Mouse (Mus musculus): ENCODE data around the gene Drd4. TPM values are rescaled to one million over a fixed set of nuclear protein-coding genes. Genes with fewer than 3 reads are reported as not detected.
A peak's percentile ranks its signal among the peaks of the same experiment; 100 is the strongest.

Gene Drd4
- polyA plus RNA-seq, 1 experiment = 0.03 TPM

- Histone ChIP-seq H3K4me3 (ENCODE audit: insufficient read depth, low read depth, low read length) (no peak overlapping the region; the same call in 1 of the 2 replicates), H3K4me1 (ENCODE audit: control insufficient read depth, insufficient read depth, low read length) (peaks cover 5% of the 10 kb centered on the region), H3K27me3 (replicated peaks; ENCODE audit: control insufficient read depth, insufficient read depth, low read length) (peaks cover 3% of the 10 kb centered on the region; the same call in 1 of the 2 replicates), H3K36me3 (ENCODE audit: control insufficient read depth, insufficient read depth, low read length) (no peaks in the 10 kb centered on the region), H3K27ac (ENCODE audit: insufficient read depth, low read depth, low read length) (no peak overlapping the region)
- DNase-seq = peak; percentile 43
- under 1% methylated on average over 53 of the region's 53 CpGs for WGBS
- TF ChIP-seq POLR2A (IDR thresholded peaks at IDR 0.05; ENCODE audit: low read depth, low read length) (no peak), CTCF (conservative IDR thresholded peaks at IDR 0.05; ENCODE audit: insufficient read depth, insufficient read length, low read depth, low read length) (peak; percentile 25; the same call in 1 of the 2 replicates)
Measured at GRCm38 (mm10) chr7:141293852-141294471, 2.2 kb downstream of the Drd4 start.

- H3K27me3 ChIP-seq (replicated peaks; ENCODE audit: control insufficient read depth, insufficient read depth, low read length) = peaks cover 3% of the 10 kb centered on the region; the same call in 1 of the 2 replicates
- no peak overlapping the region for H3K27ac ChIP-seq (ENCODE audit: insufficient read depth, low read depth, low read length)
- H3K4me3 ChIP-seq (ENCODE audit: insufficient read depth, low read depth, low read length) = 0 out of 2 replicates have a peak overlapping the region, but pooled peaks have one; percentile 3
- H3K4me1 ChIP-seq (ENCODE audit: control insufficient read depth, insufficient read depth, low read length) = peaks cover 5% of the 10 kb centered on the region
- no peak for TF ChIP-seq POLR2A (IDR thresholded peaks at IDR 0.05; ENCODE audit: low read depth, low read length)
- TF ChIP-seq CTCF (conservative IDR thresholded peaks at IDR 0.05; ENCODE audit: insufficient read depth, insufficient read length, low read depth, low read length) = no peak
- WGBS = 10% methylated on average over 22 of the region's 22 CpGs
- no peaks in the 10 kb centered on the region for H3K36me3 ChIP-seq (ENCODE audit: control insufficient read depth, insufficient read depth, low read length)
- DNase-seq = no peak
Measured at GRCm38 (mm10) chr7:141294479-141294878, 2.7 kb downstream of the Drd4 start.

- H3K27me3 ChIP-seq (replicated peaks; ENCODE audit: control insufficient read depth, insufficient read depth, low read length) = peaks cover 3% of the 10 kb centered on the region; the same call in 1 of the 2 replicates
- TF ChIP-seq POLR2A (IDR thresholded peaks at IDR 0.05; ENCODE audit: low read depth, low read length) = no peak
- TF ChIP-seq CTCF (conservative IDR thresholded peaks at IDR 0.05; ENCODE audit: insufficient read depth, insufficient read length, low read depth, low read length) = no peak
- H3K4me3 ChIP-seq (ENCODE audit: insufficient read depth, low read depth, low read length) = no peak overlapping the region
- H3K4me1 ChIP-seq (ENCODE audit: control insufficient read depth, insufficient read depth, low read length) = peaks cover 8% of the 10 kb centered on the region
- no peak overlapping the region for H3K27ac ChIP-seq (ENCODE audit: insufficient read depth, low read depth, low read length)
- WGBS = 84% methylated on average over 3 of the region's 3 CpGs
- DNase-seq = no peak
- no peaks in the 10 kb centered on the region for H3K36me3 ChIP-seq (ENCODE audit: control insufficient read depth, insufficient read depth, low read length)
Measured at GRCm38 (mm10) chr7:141297926-141298650, 6.3 kb downstream of the Drd4 start.

- Histone ChIP-seq H3K27me3 (replicated peaks; ENCODE audit: control insufficient read depth, insufficient read depth, low read length) (0 out of 2 replicates have a peak, but pooled peaks cover 2% of the 10 kb centered on the region), H3K4me1 (ENCODE audit: control insufficient read depth, insufficient read depth, low read length) (peaks cover 3% of the 10 kb centered on the region; the same call in 1 of the 2 replicates), H3K27ac (ENCODE audit: insufficient read depth, low read depth, low read length) (no peak overlapping the region), H3K4me3 (ENCODE audit: insufficient read depth, low read depth, low read length) (no peak overlapping the region), H3K36me3 (ENCODE audit: control insufficient read depth, insufficient read depth, low read length) (no peaks in the 10 kb centered on the region)
- TF ChIP-seq CTCF (conservative IDR thresholded peaks at IDR 0.05; ENCODE audit: insufficient read depth, insufficient read length, low read depth, low read length) = no peak
- TF ChIP-seq POLR2A (IDR thresholded peaks at IDR 0.05; ENCODE audit: low read depth, low read length) = no peak
- WGBS = 81% methylated on average over 8 of the region's 8 CpGs
- peak; percentile 41 for DNase-seq
Measured at GRCm38 (mm10) chr7:141299175-141299574, 7.4 kb downstream of the Drd4 start.

- TF ChIP-seq POLR2A (IDR thresholded peaks at IDR 0.05; ENCODE audit: low read depth, low read length) (no peak), CTCF (conservative IDR thresholded peaks at IDR 0.05; ENCODE audit: insufficient read depth, insufficient read length, low read depth, low read length) (no peak)
- Histone ChIP-seq H3K27me3 (replicated peaks; ENCODE audit: control insufficient read depth, insufficient read depth, low read length) (no peaks in the 10 kb centered on the region), H3K27ac (ENCODE audit: insufficient read depth, low read depth, low read length) (no peak overlapping the region), H3K36me3 (ENCODE audit: control insufficient read depth, insufficient read depth, low read length) (no peaks in the 10 kb centered on the region), H3K4me3 (ENCODE audit: insufficient read depth, low read depth, low read length) (no peak overlapping the region), H3K4me1 (ENCODE audit: control insufficient read depth, insufficient read depth, low read length) (peaks cover 3% of the 10 kb centered on the region; the same call in 1 of the 2 replicates)
- peak; percentile 73 for DNase-seq
- 73% methylated on average over 9 of the region's 9 CpGs for WGBS
Measured at GRCm38 (mm10) chr7:141301386-141301785, 9.6 kb downstream of the Drd4 start.

GRCm38 (mm10) chr7:141302702-141303268, 11.0 kb downstream of the Drd4 start:
- Histone ChIP-seq H3K4me1 (ENCODE audit: control insufficient read depth, insufficient read depth, low read length) (peaks cover 3% of the 10 kb centered on the region; the same call in 1 of the 2 replicates), H3K36me3 (ENCODE audit: control insufficient read depth, insufficient read depth, low read length) (no peaks in the 10 kb centered on the region), H3K27me3 (replicated peaks; ENCODE audit: control insufficient read depth, insufficient read depth, low read length) (no peaks in the 10 kb centered on the region), H3K4me3 (ENCODE audit: insufficient read depth, low read depth, low read length) (no peak overlapping the region), H3K27ac (ENCODE audit: insufficient read depth, low read depth, low read length) (no peak overlapping the region)
- DNase-seq = peak; percentile 56
- TF ChIP-seq CTCF (conservative IDR thresholded peaks at IDR 0.05; ENCODE audit: insufficient read depth, insufficient read length, low read depth, low read length) (no peak), POLR2A (IDR thresholded peaks at IDR 0.05; ENCODE audit: low read depth, low read length) (no peak)
- 71% methylated on average over 1 of the region's 1 CpGs for WGBS

- no peak overlapping the region for H3K4me3 ChIP-seq (ENCODE audit: insufficient read depth, low read depth, low read length)
- no peaks in the 10 kb centered on the region for H3K27me3 ChIP-seq (replicated peaks; ENCODE audit: control insufficient read depth, insufficient read depth, low read length)
- DNase-seq = no peak
- H3K4me1 ChIP-seq (ENCODE audit: control insufficient read depth, insufficient read depth, low read length) = peaks cover 3% of the 10 kb centered on the region; the same call in 1 of the 2 replicates
- 55% methylated on average over 4 of the region's 4 CpGs for WGBS
- TF ChIP-seq POLR2A (IDR thresholded peaks at IDR 0.05; ENCODE audit: low read depth, low read length) (no peak), CTCF (conservative IDR thresholded peaks at IDR 0.05; ENCODE audit: insufficient read depth, insufficient read length, low read depth, low read length) (no peak)
- no peaks in the 10 kb centered on the region for H3K36me3 ChIP-seq (ENCODE audit: control insufficient read depth, insufficient read depth, low read length)
- H3K27ac ChIP-seq (ENCODE audit: insufficient read depth, low read depth, low read length) = no peak overlapping the region
Measured at GRCm38 (mm10) chr7:141304537-141304936, 12.7 kb downstream of the Drd4 start.

Measured in kidney, adult 2 months (tissue).